Mouse (Mus musculus): Measurements from ENCODE around the gene Rab40c.

DNA sequence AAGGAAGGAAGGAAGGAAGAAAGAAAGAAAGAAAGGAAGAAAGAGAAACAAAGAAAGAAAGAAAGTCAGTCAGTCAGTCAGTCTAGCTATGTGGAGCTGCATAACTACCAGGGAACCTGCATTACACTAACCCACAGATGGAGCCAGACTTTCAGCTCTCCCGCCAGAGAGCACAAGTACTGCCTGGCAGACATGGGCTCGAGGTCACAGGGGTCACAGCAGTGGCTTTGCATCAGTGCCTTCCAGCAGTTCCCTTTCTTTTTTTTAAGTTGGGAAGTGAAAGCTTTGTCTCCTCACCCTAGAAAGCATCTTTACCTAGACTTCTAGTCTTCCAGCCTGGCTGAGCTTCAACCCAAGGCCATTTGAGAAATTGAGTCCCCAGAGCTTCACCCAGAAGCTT lies 24.1 kb downstream of the Rab40c start:
- no peak for TF ChIP-seq CTCF (IDR thresholded peaks at IDR 0.05; ENCODE audit: low read depth)
- TF ChIP-seq EP300 (optimal IDR thresholded peaks at IDR 0.05), result no peak

All from stomach, postnatal 0 days (tissue).